In the genomic region with DNA sequence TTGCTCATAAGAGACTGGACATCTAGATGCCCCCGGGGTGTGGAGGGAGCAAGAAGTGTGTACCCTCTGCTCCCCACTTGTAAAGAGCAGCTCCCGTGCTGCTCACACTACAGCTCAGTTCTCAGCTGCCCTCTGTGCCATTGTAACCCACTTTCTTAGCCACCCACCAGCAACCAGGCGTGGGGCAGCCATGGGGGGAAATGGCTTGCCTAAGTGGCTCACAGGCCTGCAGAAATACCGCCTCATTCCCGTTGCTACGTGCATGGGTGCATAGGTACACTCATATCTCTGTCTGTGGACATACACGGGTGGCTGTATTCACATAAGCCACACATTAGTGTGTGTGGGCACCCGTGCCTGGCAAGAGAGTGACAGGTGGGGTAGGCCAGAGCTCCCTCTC, we compare ENCODE assay signal across 27 mouse cellular contexts. TPM values are rescaled to one million over a fixed set of nuclear protein-coding genes. Genes with fewer than 3 reads are reported as not detected.
"Had no signal": no experiment of that assay in that cellular context is flagged by ENCODE, and none has a peak within 500 bp of the region (broad histone marks: within the 10 kb centered on the region; RNA-seq: fewer than 3 reads in every experiment).

No protein-coding gene starts in this region.

- H3K27ac ChIP-seq: embryonic facial prominence, embryonic 10.5 days; embryonic facial prominence, embryonic 12.5 days; embryonic facial prominence, embryonic 13.5 days; embryonic facial prominence, embryonic 15.5 days; forebrain, embryonic 10.5 days; forebrain, embryonic 12.5 days; forebrain, embryonic 13.5 days; forebrain, embryonic 15.5 days; heart, embryonic 10.5 days had no signal

- H3K36me3 ChIP-seq: embryonic facial prominence, embryonic 10.5 days; embryonic facial prominence, embryonic 12.5 days; embryonic facial prominence, embryonic 13.5 days; embryonic facial prominence, embryonic 15.5 days; forebrain, embryonic 10.5 days; forebrain, embryonic 12.5 days; forebrain, embryonic 15.5 days; heart, embryonic 10.5 days; heart, embryonic 12.5 days had no signal

- H3K4me3 ChIP-seq: embryonic facial prominence, embryonic 10.5 days; embryonic facial prominence, embryonic 12.5 days; embryonic facial prominence, embryonic 13.5 days; embryonic facial prominence, embryonic 15.5 days; erythroblast, embryonic 14.5 days; forebrain, embryonic 10.5 days; forebrain, embryonic 12.5 days; forebrain, embryonic 13.5 days; forebrain, embryonic 15.5 days; heart, embryonic 10.5 days; heart, embryonic 12.5 days had no signal

- H3K9ac ChIP-seq: embryonic facial prominence, embryonic 12.5 days; embryonic facial prominence, embryonic 13.5 days; embryonic facial prominence, embryonic 15.5 days; forebrain, embryonic 12.5 days; forebrain, embryonic 13.5 days; forebrain, embryonic 15.5 days; forebrain, postnatal 0 days; heart, embryonic 12.5 days had no signal

- DNase-seq: cerebellum, adult 2 months; cerebellum, adult 9-10 months; cerebellum, adult 9-11 months; cerebellum, postnatal 10 days; cerebellum, postnatal 14 days; cerebellum, postnatal 25 days; cerebellum, postnatal 36 days; embryo, embryonic 11 days; forebrain, postnatal 0 days; gastrocnemius, postnatal 10 days; gastrocnemius, postnatal 14 days; gastrocnemius, postnatal 25 days had no signal

- H3K4me1 ChIP-seq: forebrain, embryonic 13.5 days had no signal

RNA-seq across cellular contexts. Expression of gene Tnxb, which starts 7.4 kb away (rescaled TPM):
- total RNA-seq: common myeloid progenitor, adult 5-6 weeks; granulocyte monocyte progenitor cell, adult 5-6 weeks had no signal
- polyA plus RNA-seq: embryonic facial prominence, embryonic 10.5 days; embryonic facial prominence, embryonic 11.5 days; erythroblast, embryonic 14.5 days; forebrain, embryonic 10.5 days had no signal

RNA-seq across cellular contexts. Expression of gene Prrt1, which starts 33.6 kb away (rescaled TPM):
- total RNA-seq: common myeloid progenitor, adult 5-6 weeks had no signal
- polyA plus RNA-seq: erythroblast, embryonic 14.5 days; heart, embryonic 11.5 days; heart, embryonic 12.5 days had no signal
